Mouse (Mus musculus): ENCODE results near the gene Otol1. TPM values are rescaled to one million over a fixed set of nuclear protein-coding genes. Genes with fewer than 3 reads are reported as not detected.

Otol1 gene
- not detected in 2 replicates for polyA plus RNA-seq (2016; fragmentation: Nextera tagmentation; extraction: Ambion mirVana)

DNA sequence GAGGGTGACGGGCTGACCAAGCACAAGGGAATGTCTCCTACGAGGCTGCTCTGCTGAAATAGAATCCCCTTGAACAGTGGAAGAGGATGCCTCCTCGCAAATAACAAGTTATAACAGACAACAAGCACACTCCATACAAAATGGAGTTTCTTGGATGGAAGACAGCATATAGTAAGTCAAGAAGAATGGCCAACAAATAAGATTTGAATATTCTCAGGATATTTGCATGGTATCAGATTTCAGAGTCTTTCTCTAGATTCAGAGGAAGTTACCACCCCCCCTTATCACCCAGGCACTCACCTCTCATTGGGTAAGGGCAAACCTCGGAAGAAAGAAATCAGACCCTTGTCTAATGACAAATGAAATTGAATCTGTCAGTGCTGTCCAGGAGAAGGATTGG lies at the start of gene Otol1:
Gene Otol1, plus strand, starts transcription at position 301 of the 400 bp plus-strand sequence.
- Histone ChIP-seq H3K36me3 (replicated peaks) (no peaks in the 10 kb centered on the region), H3K27me3 (ENCODE audit: poor library complexity, severe bottlenecking) (no peaks in the 10 kb centered on the region), H3K4me3 (no peak within 1 kb of the TSS), H3K9me3 (no peaks in the 10 kb centered on the region), H3K27ac (no peak within 1 kb of the TSS), H3K4me1 (peaks cover 20% of the 10 kb centered on the region)
- no peak for DNase-seq (ENCODE audit: extremely low spot score, low spot score)
- 84% methylated on average over 4 of the region's 4 CpGs for WGBS

GRCm38 (mm10) chr3:69962187-69962586 lies 45.2 kb upstream of the Otol1 start:
- Histone ChIP-seq H3K27ac (no peak overlapping the region), H3K27me3 (ENCODE audit: poor library complexity, severe bottlenecking) (no peaks in the 10 kb centered on the region), H3K36me3 (replicated peaks) (no peaks in the 10 kb centered on the region), H3K4me3 (no peak overlapping the region), H3K9me3 (no peaks in the 10 kb centered on the region), H3K4me1 (no peaks in the 10 kb centered on the region)
- DNase-seq (ENCODE audit: extremely low spot score, low spot score), result peak; percentile 17
- WGBS, result 53% methylated on average over 5 of the region's 5 CpGs

- no peak for DNase-seq (ENCODE audit: extremely low spot score, low spot score)
- no peaks in the 10 kb centered on the region for H3K27me3 ChIP-seq (ENCODE audit: poor library complexity, severe bottlenecking)
- WGBS, result 84% methylated on average over 6 of the region's 6 CpGs
- H3K4me3 ChIP-seq, result no peak overlapping the region
- no peaks in the 10 kb centered on the region for H3K4me1 ChIP-seq
- peaks cover under 1% of the 10 kb centered on the region; the same call in 1 of the 2 replicates for H3K9me3 ChIP-seq
- no peak overlapping the region for H3K27ac ChIP-seq
- H3K36me3 ChIP-seq (replicated peaks), result no peaks in the 10 kb centered on the region
These were observed 35.8 kb upstream of the Otol1 start for GRCm38 (mm10) chr3:69971482-69972097.

DNA sequence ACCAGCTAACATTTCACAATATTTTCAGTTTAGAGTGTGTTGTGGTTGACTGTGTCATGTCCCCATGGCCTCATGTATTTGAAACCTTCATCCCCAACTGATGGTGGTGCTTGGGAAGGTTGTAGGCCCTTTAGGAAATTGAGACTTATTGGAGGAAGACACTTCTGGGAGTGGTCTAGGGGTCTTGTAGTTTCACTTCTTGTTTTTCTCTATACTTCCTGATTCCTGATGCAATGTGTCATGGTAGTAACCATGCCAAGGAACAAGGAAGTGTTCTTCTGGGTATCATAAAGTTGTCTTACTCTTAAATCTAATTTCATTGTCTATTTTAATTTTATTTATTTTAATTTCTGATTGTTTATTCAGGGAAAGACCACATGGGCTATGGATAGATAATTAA lies 29.3 kb upstream of the Otol1 start:
- no peak for DNase-seq (ENCODE audit: extremely low spot score, low spot score)
- no peaks in the 10 kb centered on the region for H3K27me3 ChIP-seq (ENCODE audit: poor library complexity, severe bottlenecking)
- no peaks in the 10 kb centered on the region for H3K4me1 ChIP-seq
- H3K36me3 ChIP-seq (replicated peaks), result no peaks in the 10 kb centered on the region
- no peak overlapping the region for H3K4me3 ChIP-seq
- H3K9me3 ChIP-seq, result peaks cover 9% of the 10 kb centered on the region; the same call in 1 of the 2 replicates
- H3K27ac ChIP-seq, result no peak overlapping the region

GRCm38 (mm10) chr3:69993806-69994205 lies 13.6 kb upstream of the Otol1 start:
- Histone ChIP-seq H3K9me3 (no peaks in the 10 kb centered on the region), H3K27ac (no peak overlapping the region), H3K27me3 (ENCODE audit: poor library complexity, severe bottlenecking) (no peaks in the 10 kb centered on the region), H3K36me3 (replicated peaks) (no peaks in the 10 kb centered on the region), H3K4me1 (peaks cover 6% of the 10 kb centered on the region; the same call in 1 of the 2 replicates), H3K4me3 (no peak overlapping the region)
- no peak for DNase-seq (ENCODE audit: extremely low spot score, low spot score)
- 75% methylated on average over 4 of the region's 4 CpGs for WGBS

DNA sequence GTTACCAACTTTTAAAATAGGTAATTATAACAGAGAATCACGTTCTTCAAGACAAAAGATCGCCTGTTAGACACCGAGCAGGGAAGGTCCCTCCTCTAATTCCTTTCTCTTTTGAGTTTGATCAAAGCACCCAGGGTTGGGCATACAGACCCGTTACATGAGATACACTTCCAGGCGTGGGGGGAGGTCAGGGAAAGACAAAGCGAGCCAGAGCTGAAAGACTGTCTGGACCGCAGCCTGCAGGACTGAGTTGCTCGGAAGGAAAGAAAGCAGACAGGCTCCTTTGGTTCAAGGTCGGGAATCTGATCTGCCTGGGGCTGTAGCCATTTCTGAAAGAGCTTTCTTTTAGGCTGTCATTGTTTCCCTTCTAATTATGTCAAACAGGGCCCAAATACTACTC lies 5.9 kb upstream of the Otol1 start:
- Histone ChIP-seq H3K36me3 (replicated peaks) (no peaks in the 10 kb centered on the region), H3K27ac (no peak overlapping the region), H3K4me3 (no peak overlapping the region), H3K27me3 (ENCODE audit: poor library complexity, severe bottlenecking) (no peaks in the 10 kb centered on the region), H3K9me3 (no peaks in the 10 kb centered on the region), H3K4me1 (peaks cover 22% of the 10 kb centered on the region)
- WGBS, result 25% methylated on average over 9 of the region's 9 CpGs
- DNase-seq (ENCODE audit: extremely low spot score, low spot score), result peak; percentile 40

GRCm38 (mm10) chr3:70003126-70003764 lies 4.2 kb upstream of the Otol1 start:
- H3K36me3 ChIP-seq (replicated peaks), result no peaks in the 10 kb centered on the region
- WGBS, result 86% methylated on average over 17 of the region's 17 CpGs
- DNase-seq (ENCODE audit: extremely low spot score, low spot score), result no peak
- H3K27me3 ChIP-seq (ENCODE audit: poor library complexity, severe bottlenecking), result no peaks in the 10 kb centered on the region
- no peaks in the 10 kb centered on the region for H3K9me3 ChIP-seq
- H3K27ac ChIP-seq, result no peak overlapping the region
- no peak overlapping the region for H3K4me3 ChIP-seq
- H3K4me1 ChIP-seq, result peaks cover 22% of the 10 kb centered on the region

GRCm38 (mm10) chr3:70003955-70004354 lies 3.5 kb upstream of the Otol1 start:
- H3K27ac ChIP-seq, result no peak overlapping the region
- H3K36me3 ChIP-seq (replicated peaks), result no peaks in the 10 kb centered on the region
- no peaks in the 10 kb centered on the region for H3K9me3 ChIP-seq
- H3K27me3 ChIP-seq (ENCODE audit: poor library complexity, severe bottlenecking), result no peaks in the 10 kb centered on the region
- peak; percentile 52 for DNase-seq (ENCODE audit: extremely low spot score, low spot score)
- H3K4me1 ChIP-seq, result peaks cover 25% of the 10 kb centered on the region
- H3K4me3 ChIP-seq, result no peak overlapping the region
- 35% methylated on average over 7 of the region's 7 CpGs for WGBS

- no peak for DNase-seq (ENCODE audit: extremely low spot score, low spot score)
- H3K27me3 ChIP-seq (ENCODE audit: poor library complexity, severe bottlenecking), result no peaks in the 10 kb centered on the region
- no peak overlapping the region for H3K4me3 ChIP-seq
- H3K27ac ChIP-seq, result no peak overlapping the region
- H3K4me1 ChIP-seq, result peaks cover 29% of the 10 kb centered on the region
- no peaks in the 10 kb centered on the region for H3K36me3 ChIP-seq (replicated peaks)
- 77% methylated on average over 8 of the region's 8 CpGs for WGBS
- no peaks in the 10 kb centered on the region for H3K9me3 ChIP-seq
These were observed 3.0 kb upstream of the Otol1 start for GRCm38 (mm10) chr3:70004379-70004778.

- no peaks in the 10 kb centered on the region for H3K36me3 ChIP-seq (replicated peaks)
- H3K27ac ChIP-seq, result no peak overlapping the region
- H3K9me3 ChIP-seq, result no peaks in the 10 kb centered on the region
- no peaks in the 10 kb centered on the region for H3K27me3 ChIP-seq (ENCODE audit: poor library complexity, severe bottlenecking)
- WGBS, result 79% methylated on average over 4 of the region's 4 CpGs
- no peak overlapping the region for H3K4me3 ChIP-seq
- peaks cover 9% of the 10 kb centered on the region for H3K4me1 ChIP-seq
- no peak for DNase-seq (ENCODE audit: extremely low spot score, low spot score)
These were observed 5.2 kb downstream of the Otol1 start for GRCm38 (mm10) chr3:70012641-70013040.

GRCm38 (mm10) chr3:70026605-70027004 lies 19.2 kb downstream of the Otol1 start:
- Histone ChIP-seq H3K27me3 (ENCODE audit: poor library complexity, severe bottlenecking) (no peaks in the 10 kb centered on the region), H3K4me1 (peaks cover 8% of the 10 kb centered on the region)
- WGBS, result 80% methylated on average over 6 of the region's 6 CpGs

GRCm38 (mm10) chr3:70029260-70029659 lies 21.8 kb downstream of the Otol1 start:
- Histone ChIP-seq H3K36me3 (replicated peaks) (no peaks in the 10 kb centered on the region), H3K4me1 (peaks cover 8% of the 10 kb centered on the region), H3K27ac (no peak overlapping the region), H3K27me3 (ENCODE audit: poor library complexity, severe bottlenecking) (no peaks in the 10 kb centered on the region), H3K4me3 (no peak overlapping the region), H3K9me3 (no peaks in the 10 kb centered on the region)
- WGBS, result 87% methylated on average over 3 of the region's 3 CpGs
- no peak for DNase-seq (ENCODE audit: extremely low spot score, low spot score)

More at GRCm38 (mm10) chr3:70026605-70027004, 19.2 kb downstream of the Otol1 start:
- no peaks in the 10 kb centered on the region for H3K9me3 ChIP-seq
- no peak overlapping the region for H3K27ac ChIP-seq
- H3K4me3 ChIP-seq, result no peak overlapping the region
- DNase-seq (ENCODE audit: extremely low spot score, low spot score), result no peak
- no peaks in the 10 kb centered on the region for H3K36me3 ChIP-seq (replicated peaks)

DNA sequence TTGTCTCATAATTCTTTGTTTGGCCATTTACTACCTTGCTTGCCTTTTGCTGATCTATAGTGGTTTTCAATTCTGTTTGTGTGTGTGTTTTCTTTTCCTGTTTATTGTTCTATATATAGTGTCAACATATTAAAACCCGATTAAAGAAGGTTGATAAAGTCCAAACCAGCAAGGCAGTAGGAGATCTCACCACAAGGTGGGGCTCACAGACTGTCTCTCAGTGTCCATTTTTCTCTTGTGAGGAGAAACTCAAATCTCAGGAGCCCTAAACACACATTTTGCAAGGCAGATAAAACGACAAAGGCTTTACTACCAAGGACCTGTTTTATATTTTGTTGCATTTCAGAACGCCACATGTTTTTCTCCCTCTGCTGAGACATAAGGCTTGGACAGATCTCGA lies 28.2 kb downstream of the Otol1 start:
- 70% methylated on average over 4 of the region's 4 CpGs for WGBS
- no peak for DNase-seq (ENCODE audit: extremely low spot score, low spot score)

More for the DNA sequence above, 28.2 kb downstream of the Otol1 start:
- H3K9me3 ChIP-seq, result no peaks in the 10 kb centered on the region
- H3K27ac ChIP-seq, result no peak overlapping the region
- no peaks in the 10 kb centered on the region for H3K36me3 ChIP-seq (replicated peaks)
- H3K4me3 ChIP-seq, result no peak overlapping the region
- H3K4me1 ChIP-seq, result no peaks in the 10 kb centered on the region
- no peaks in the 10 kb centered on the region for H3K27me3 ChIP-seq (ENCODE audit: poor library complexity, severe bottlenecking)
